Mouse (Mus musculus): ENCODE data around the gene Gsto2. TPM values are rescaled to one million over a fixed set of nuclear protein-coding genes. Genes with fewer than 3 reads are reported as not detected.

Gene Gsto2
- polyA plus RNA-seq, 1 experiment from 2014 or later: 1.0 TPM

GRCm38 (mm10) chr19:47902316-47903201, 37.2 kb downstream of the Gsto2 start:
- 74% methylated on average over 13 of the region's 13 CpGs for WGBS
- H3K9ac ChIP-seq: no peak overlapping the region
- H3K4me3 ChIP-seq: no peak overlapping the region
- peaks cover 33% of the 10 kb centered on the region for H3K4me1 ChIP-seq (replicated peaks)
- peak overlapping the region; percentile 23; the same call in 1 of the 2 replicates for H3K27ac ChIP-seq (replicated peaks)
- no peak overlapping the region for H3K4me2 ChIP-seq
- ATAC-seq (ENCODE audit: low read depth): no peak
- peaks cover 5% of the 10 kb centered on the region for H3K36me3 ChIP-seq
- no peaks in the 10 kb centered on the region for H3K9me3 ChIP-seq
- no peaks in the 10 kb centered on the region for H3K27me3 ChIP-seq

DNA sequence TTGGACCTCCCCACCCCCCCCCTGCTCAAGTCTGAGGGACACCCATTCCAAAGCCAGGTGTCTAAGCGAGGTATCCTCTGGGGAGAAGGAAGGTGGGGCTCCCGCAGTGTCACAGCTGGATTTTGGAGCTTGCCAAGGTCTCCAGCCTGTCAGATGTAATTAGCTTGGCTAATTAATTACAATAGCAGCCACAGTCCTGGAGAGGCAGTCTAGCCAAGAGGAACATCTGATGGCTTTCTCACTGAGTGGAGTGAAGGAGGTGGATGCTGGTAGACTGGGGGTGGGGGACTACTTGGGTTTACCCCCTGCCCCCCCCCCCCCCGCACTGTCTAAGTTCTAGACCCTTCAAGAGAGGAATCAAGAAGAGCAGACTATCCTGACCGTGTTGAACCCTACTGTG, 38.3 kb downstream of the Gsto2 start:
- WGBS: 52% methylated on average over 4 of the region's 4 CpGs
- Histone ChIP-seq H3K36me3 (no peaks in the 10 kb centered on the region), H3K27me3 (no peaks in the 10 kb centered on the region), H3K4me3 (no peak overlapping the region), H3K27ac (replicated peaks) (no peak overlapping the region), H3K4me1 (replicated peaks) (peaks cover 37% of the 10 kb centered on the region), H3K4me2 (no peak overlapping the region), H3K9me3 (no peaks in the 10 kb centered on the region), H3K9ac (no peak overlapping the region)
- ATAC-seq (ENCODE audit: low read depth): peak; percentile 48; the same call in 1 of the 2 replicates

DNA sequence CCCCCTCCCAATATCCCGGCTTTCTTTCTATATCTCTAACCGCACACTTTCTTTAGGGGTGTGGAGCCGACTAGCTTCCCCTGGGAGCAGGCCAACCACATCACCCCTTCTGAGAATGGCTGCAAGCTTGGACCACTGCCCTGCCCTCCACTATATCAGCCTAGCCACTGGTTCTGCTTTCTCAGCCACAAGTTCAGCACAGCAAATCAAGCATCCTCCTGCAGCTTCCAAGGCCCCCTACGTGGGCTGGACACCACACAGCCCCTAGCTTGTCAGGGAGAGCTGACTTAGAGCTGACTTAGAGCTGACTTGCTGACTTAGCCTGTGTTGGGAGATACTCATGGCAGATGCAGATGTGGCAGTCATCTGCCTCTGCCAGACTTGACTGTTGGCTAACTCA, 39.7 kb downstream of the Gsto2 start:
- Histone ChIP-seq H3K9ac (no peak overlapping the region), H3K27me3 (no peaks in the 10 kb centered on the region), H3K4me2 (no peak overlapping the region), H3K4me3 (no peak overlapping the region), H3K9me3 (no peaks in the 10 kb centered on the region), H3K4me1 (replicated peaks) (peaks cover 51% of the 10 kb centered on the region), H3K27ac (replicated peaks) (no peak overlapping the region), H3K36me3 (no peaks in the 10 kb centered on the region)
- no peak for ATAC-seq (ENCODE audit: low read depth)
- 86% methylated on average over 4 of the region's 4 CpGs for WGBS

- Histone ChIP-seq H3K4me2 (no peak overlapping the region), H3K36me3 (no peaks in the 10 kb centered on the region), H3K9ac (no peak overlapping the region), H3K4me1 (replicated peaks) (peaks cover 56% of the 10 kb centered on the region), H3K9me3 (no peaks in the 10 kb centered on the region), H3K27me3 (no peaks in the 10 kb centered on the region), H3K4me3 (no peak overlapping the region), H3K27ac (replicated peaks) (no peak overlapping the region)
- 93% methylated on average over 5 of the region's 5 CpGs for WGBS
- no peak for ATAC-seq (ENCODE audit: low read depth)
Observed at GRCm38 (mm10) chr19:47905603-47906002, 40.3 kb downstream of the Gsto2 start.

DNA sequence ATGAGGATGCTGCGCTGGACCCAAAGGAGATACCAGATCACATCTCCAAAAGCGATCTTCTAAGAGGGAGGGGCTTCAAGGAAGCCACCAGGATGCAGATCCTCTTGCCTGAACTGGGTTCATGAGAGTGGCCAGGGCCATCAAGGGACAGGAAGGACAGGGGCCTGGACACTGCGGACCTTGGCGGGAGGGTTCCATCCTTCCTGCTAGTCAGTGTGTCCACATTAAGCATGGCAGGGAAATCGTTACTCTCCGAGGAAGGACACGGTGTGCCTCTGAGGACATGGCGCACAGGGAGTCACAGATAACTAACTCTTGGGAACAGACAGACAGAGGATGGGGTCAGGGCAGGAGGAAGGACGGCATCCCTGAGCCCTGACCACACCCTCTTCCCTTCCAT, 42.3 kb downstream of the Gsto2 start:
- no peak overlapping the region for H3K27ac ChIP-seq (replicated peaks)
- no peak for ATAC-seq (ENCODE audit: low read depth)
- no peaks in the 10 kb centered on the region for H3K9me3 ChIP-seq
- H3K27me3 ChIP-seq: no peaks in the 10 kb centered on the region
- H3K36me3 ChIP-seq: no peaks in the 10 kb centered on the region
- WGBS: 97% methylated on average over 9 of the region's 9 CpGs
- no peak overlapping the region for H3K4me3 ChIP-seq
- H3K4me2 ChIP-seq: no peak overlapping the region
- peaks cover 56% of the 10 kb centered on the region for H3K4me1 ChIP-seq (replicated peaks)
- H3K9ac ChIP-seq: no peak overlapping the region

DNA sequence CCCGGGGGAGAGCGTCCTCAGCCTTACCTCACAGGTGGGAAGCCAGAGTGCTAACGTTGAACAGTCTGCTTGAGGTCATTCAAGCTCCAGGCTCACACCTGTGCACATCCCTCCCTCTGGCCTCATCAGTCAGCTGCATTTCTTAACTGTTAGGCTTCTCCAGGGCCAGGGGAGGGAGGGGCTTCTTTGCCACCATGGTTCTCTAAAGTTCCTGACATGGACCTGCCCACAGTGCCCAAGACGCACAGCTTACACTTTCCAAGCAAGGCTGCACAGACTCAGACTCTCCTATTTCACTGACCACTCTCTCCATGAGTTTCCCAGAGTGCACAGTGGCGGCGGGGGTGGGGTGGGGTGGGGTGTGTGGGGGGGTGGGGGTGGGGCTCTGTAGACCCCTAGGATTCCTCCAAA, 43.6 kb downstream of the Gsto2 start:
- H3K36me3 ChIP-seq: no peaks in the 10 kb centered on the region
- peaks cover 42% of the 10 kb centered on the region for H3K4me1 ChIP-seq (replicated peaks)
- peak overlapping the region; percentile 59 for H3K4me2 ChIP-seq
- peak overlapping the region; percentile 87 for H3K9ac ChIP-seq
- 0 out of 2 replicates have a peak overlapping the region, but pooled peaks have one; percentile 35 for H3K4me3 ChIP-seq
- WGBS: 29% methylated on average over 6 of the region's 6 CpGs
- H3K27me3 ChIP-seq: no peaks in the 10 kb centered on the region
- peak overlapping the region; percentile 97 for H3K27ac ChIP-seq (replicated peaks)
- no peaks in the 10 kb centered on the region for H3K9me3 ChIP-seq
- peak; percentile 44 for ATAC-seq (ENCODE audit: low read depth)

DNA sequence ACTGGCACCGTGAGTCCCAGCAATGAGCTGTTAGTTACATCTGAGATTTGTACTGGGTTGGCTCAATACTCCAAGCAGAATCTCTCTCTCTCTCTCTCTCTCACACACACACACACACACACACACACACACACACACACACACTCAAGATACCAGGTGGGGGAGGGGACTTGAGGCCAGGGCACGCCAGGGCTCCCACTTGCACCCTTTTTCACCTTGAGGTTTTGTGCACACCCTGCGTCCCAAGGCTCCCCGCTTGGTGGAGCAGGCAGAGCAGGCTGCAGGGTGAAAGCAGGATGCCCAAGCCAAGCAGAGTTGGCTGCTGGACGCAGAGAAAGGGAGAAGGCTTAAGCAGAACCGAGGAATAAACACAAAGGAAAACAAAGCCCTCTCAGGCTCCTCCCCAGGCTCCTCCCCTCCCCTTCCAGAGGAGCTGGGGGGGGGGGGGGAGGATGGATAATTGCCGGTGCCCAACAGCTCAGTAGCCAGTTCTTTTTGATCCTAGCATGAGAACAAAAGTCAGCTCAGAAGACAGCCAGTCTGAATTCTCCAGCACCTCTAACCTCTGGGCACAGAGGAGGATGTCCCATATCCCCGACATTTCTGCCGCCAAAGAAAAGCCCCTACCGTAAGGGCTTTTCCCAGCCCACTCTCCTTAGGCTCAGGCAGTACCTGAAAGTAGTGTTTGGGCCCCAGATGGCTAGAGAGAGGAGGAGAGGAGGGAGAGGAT, 44.2 kb downstream of the Gsto2 start:
- no peaks in the 10 kb centered on the region for H3K27me3 ChIP-seq
- peak overlapping the region; percentile 87 for H3K9ac ChIP-seq
- ATAC-seq (ENCODE audit: low read depth): peak; percentile 89
- H3K9me3 ChIP-seq: no peaks in the 10 kb centered on the region
- peaks cover 41% of the 10 kb centered on the region for H3K4me1 ChIP-seq (replicated peaks)
- peak overlapping the region; percentile 35 for H3K4me3 ChIP-seq
- H3K36me3 ChIP-seq: no peaks in the 10 kb centered on the region
- H3K27ac ChIP-seq (replicated peaks): peak overlapping the region; percentile 97
- under 1% methylated on average over 10 of the region's 10 CpGs for WGBS
- H3K4me2 ChIP-seq: peak overlapping the region; percentile 59

GRCm38 (mm10) chr19:47910117-47910618, 44.8 kb downstream of the Gsto2 start:
- Histone ChIP-seq H3K9ac (peak overlapping the region; percentile 87), H3K9me3 (no peaks in the 10 kb centered on the region), H3K4me1 (replicated peaks) (peaks cover 35% of the 10 kb centered on the region), H3K27ac (replicated peaks) (peak overlapping the region; percentile 97), H3K36me3 (no peaks in the 10 kb centered on the region), H3K4me2 (peak overlapping the region; percentile 59), H3K4me3 (no peak overlapping the region), H3K27me3 (no peaks in the 10 kb centered on the region)
- peak; percentile 16; the same call in 1 of the 2 replicates for ATAC-seq (ENCODE audit: low read depth)
- 36% methylated on average over 4 of the region's 4 CpGs for WGBS

DNA sequence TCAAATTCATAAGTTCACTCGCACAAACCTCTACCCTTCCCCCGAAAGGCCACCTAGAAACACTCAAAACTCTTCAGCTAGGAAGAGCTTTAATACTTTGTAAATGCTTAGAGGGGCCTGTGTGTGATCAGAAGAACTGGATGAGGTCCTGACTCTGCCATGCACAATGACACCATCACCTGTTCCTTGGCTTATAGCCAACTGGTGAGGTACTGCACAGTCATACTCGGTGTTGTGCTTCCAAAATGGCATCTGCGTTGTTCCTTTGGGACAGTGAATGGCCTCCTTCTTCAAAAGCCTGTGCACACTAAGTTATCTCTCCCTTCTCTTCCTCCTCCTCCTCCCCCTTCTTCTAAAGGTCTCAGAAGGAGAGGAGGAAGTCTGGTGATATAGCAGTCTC, 45.4 kb downstream of the Gsto2 start:
- Histone ChIP-seq H3K4me3 (no peak overlapping the region), H3K9me3 (no peaks in the 10 kb centered on the region), H3K27ac (replicated peaks) (peak overlapping the region; percentile 97; the same call in 1 of the 2 replicates), H3K4me2 (no peak overlapping the region), H3K9ac (no peak overlapping the region; the same call in 1 of the 2 replicates), H3K4me1 (replicated peaks) (peaks cover 30% of the 10 kb centered on the region), H3K27me3 (no peaks in the 10 kb centered on the region), H3K36me3 (no peaks in the 10 kb centered on the region)
- 87% methylated on average over 4 of the region's 4 CpGs for WGBS
- ATAC-seq (ENCODE audit: low read depth): no peak

- Histone ChIP-seq H3K36me3 (no peaks in the 10 kb centered on the region), H3K4me3 (no peak overlapping the region), H3K9ac (no peak overlapping the region), H3K4me2 (no peak overlapping the region), H3K27ac (replicated peaks) (no peak overlapping the region), H3K4me1 (replicated peaks) (peaks cover 50% of the 10 kb centered on the region), H3K9me3 (no peaks in the 10 kb centered on the region), H3K27me3 (no peaks in the 10 kb centered on the region)
- 67% methylated on average over 7 of the region's 7 CpGs for WGBS
- no peak for ATAC-seq (ENCODE audit: low read depth)
Observed at GRCm38 (mm10) chr19:47913344-47913743, 48.0 kb downstream of the Gsto2 start.

DNA sequence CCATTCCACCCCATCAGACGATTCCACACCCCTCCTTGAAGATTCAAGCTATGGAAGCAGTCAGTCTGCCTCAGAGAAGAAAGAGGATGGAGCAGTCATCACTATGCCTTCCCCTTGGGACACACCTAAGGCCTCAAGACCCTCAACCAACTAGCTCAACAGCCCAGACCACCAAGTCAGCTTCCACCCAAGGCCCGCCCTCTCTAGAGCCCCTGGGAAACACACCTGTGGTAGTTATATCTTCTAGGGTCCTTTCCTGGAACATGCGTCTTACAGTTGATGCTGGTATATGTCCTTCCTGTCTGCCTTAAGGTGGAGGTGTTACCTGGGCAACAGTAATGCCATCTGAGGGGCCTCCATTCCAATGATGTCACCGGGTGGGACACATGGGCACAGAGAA, 48.9 kb downstream of the Gsto2 start:
- ATAC-seq (ENCODE audit: low read depth): no peak
- Histone ChIP-seq H3K36me3 (no peaks in the 10 kb centered on the region), H3K27ac (replicated peaks) (no peak overlapping the region), H3K4me3 (no peak overlapping the region), H3K9ac (no peak overlapping the region), H3K27me3 (no peaks in the 10 kb centered on the region), H3K4me1 (replicated peaks) (peaks cover 46% of the 10 kb centered on the region), H3K4me2 (no peak overlapping the region), H3K9me3 (no peaks in the 10 kb centered on the region)
- 86% methylated on average over 4 of the region's 4 CpGs for WGBS

DNA sequence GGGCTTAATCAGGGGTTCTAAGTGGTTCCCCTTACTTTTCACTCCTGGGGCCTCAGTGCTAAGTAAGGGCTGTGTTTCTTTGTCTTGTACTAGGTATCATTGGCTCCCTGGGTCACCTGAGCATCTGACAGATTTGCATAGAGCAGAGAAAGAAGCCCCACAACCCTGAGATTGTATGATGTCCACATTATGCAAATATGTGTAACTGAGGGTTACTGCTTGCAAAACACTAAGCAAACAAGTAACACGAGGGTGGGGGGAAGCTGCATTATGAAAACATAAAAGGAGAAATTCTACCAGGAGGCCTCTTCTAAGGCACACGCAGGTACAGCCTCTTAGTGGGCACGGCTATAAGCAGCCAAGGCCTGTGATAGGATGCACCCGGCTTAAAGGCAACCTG, 49.9 kb downstream of the Gsto2 start:
- no peaks in the 10 kb centered on the region for H3K9me3 ChIP-seq
- H3K4me3 ChIP-seq: no peak overlapping the region
- no peaks in the 10 kb centered on the region for H3K36me3 ChIP-seq
- no peak overlapping the region for H3K4me2 ChIP-seq
- H3K4me1 ChIP-seq (replicated peaks): peaks cover 42% of the 10 kb centered on the region
- H3K27ac ChIP-seq (replicated peaks): no peak overlapping the region
- no peak for ATAC-seq (ENCODE audit: low read depth)
- H3K9ac ChIP-seq: no peak overlapping the region
- WGBS: 84% methylated on average over 4 of the region's 4 CpGs
- H3K27me3 ChIP-seq: no peaks in the 10 kb centered on the region
